Mouse (Mus musculus) MEL (cell line): ENCODE results near the gene Nfia. TPM values are rescaled to one million over a fixed set of nuclear protein-coding genes. Genes with fewer than 3 reads are reported as not detected.
A peak's percentile ranks its signal among the peaks of the same experiment; 100 is the strongest.

ENCODE experiments used
- DNase-seq: peaks from one replicate; pipeline ENCODE4 v3.0.0; 2011; ENCODE audit warnings: low read depth, low spot score
- H3K27ac ChIP-seq: 2 replicates; pipeline ENCODE4 v1.5.1; 2012; ENCODE audit warnings: low read depth, mild to moderate bottlenecking, control low read depth, low read length, moderate library complexity; ENCODE audit not compliant: control insufficient read depth
- H3K27me3 ChIP-seq, 2 experiments: fragments of 150-350 bp in 1 of 2; sonication (generic) in 1 of 2; 2 replicates each; pipeline ENCODE4 v1.6.1; 2012; ENCODE audit warnings: low read length in 2 of 2, mild to moderate bottlenecking in 2 of 2, improper control_type of control experiment in 1 of 2, moderate library complexity in 1 of 2; ENCODE audit not compliant: insufficient read depth in 2 of 2, control insufficient read depth in 1 of 2
- H3K36me3 ChIP-seq, 2 experiments: 2 replicates each; pipeline ENCODE4 v1.6.1; 2012 to 2014; ENCODE audit warnings: low read length in 2 of 2, improper control_type of control experiment in 1 of 2, inconsistent platforms in 1 of 2, mild to moderate bottlenecking in 1 of 2; ENCODE audit not compliant: insufficient read depth in 2 of 2, control insufficient read depth in 1 of 2
- H3K4me1 ChIP-seq, 2 experiments: fragments of 150-350 bp in 1 of 2; sonication (generic) in 1 of 2; 2 replicates each; pipeline ENCODE4 v1.6.1; 2012; ENCODE audit warnings: low read length in 2 of 2, improper control_type of control experiment in 1 of 2, mild to moderate bottlenecking in 1 of 2; ENCODE audit not compliant: insufficient read depth in 2 of 2, control insufficient read depth in 1 of 2
- H3K4me3 ChIP-seq, 2 experiments: fragments of 150-350 bp in 1 of 2; sonication (generic) in 1 of 2; 2 replicates each; pipeline ENCODE4 v1.5.1; 2012; ENCODE audit warnings: low read depth in 2 of 2, low read length in 2 of 2, mild to moderate bottlenecking in 2 of 2, moderate library complexity in 2 of 2, control low read depth in 1 of 2, improper control_type of control experiment in 1 of 2; ENCODE audit not compliant: control insufficient read depth in 1 of 2, insufficient read depth in 1 of 2
- H3K79me2 ChIP-seq: 2 replicates; pipeline ENCODE4 v1.6.1; 2012; ENCODE audit warnings: mild to moderate bottlenecking, low read length, moderate library complexity; ENCODE audit not compliant: control insufficient read depth, poor library complexity, insufficient read depth
- H3K9ac ChIP-seq: 2 replicates; pipeline ENCODE4 v1.6.1; 2012; ENCODE audit warnings: low read depth, mild to moderate bottlenecking, control low read depth, low read length, moderate library complexity; ENCODE audit not compliant: control insufficient read depth, poor library complexity, severe bottlenecking
- H3K9me3 ChIP-seq: fragments of 150-350 bp; sonication (generic); replicated peaks from 2 replicates; pipeline ENCODE4 v1.6.1; 2012; ENCODE audit warnings: mild to moderate bottlenecking, low read length, improper control_type of control experiment, moderate library complexity; ENCODE audit not compliant: insufficient read depth
- BHLHE40 ChIP-seq: IDR thresholded peaks from 2 replicates; pipeline ENCODE4 v1.6.1; 2012; ENCODE audit warnings: low read depth, mild to moderate bottlenecking, inconsistent platforms, low read length, improper control_type of control experiment, borderline replicate concordance
- E2F4 ChIP-seq: IDR thresholded peaks from 2 replicates; pipeline ENCODE4 v1.6.1; 2011; ENCODE audit warnings: low read depth, low read length, improper control_type of control experiment, borderline replicate concordance
- ELF1 ChIP-seq: IDR thresholded peaks from 2 replicates; pipeline ENCODE4 v1.6.1; 2014; ENCODE audit warnings: low read depth, mild to moderate bottlenecking, inconsistent platforms, low read length, improper control_type of control experiment, moderate library complexity
- EP300 ChIP-seq, 2 experiments: IDR thresholded peaks; 2 replicates each; pipeline ENCODE4 v1.6.1; 2011; ENCODE audit warnings: improper control_type of control experiment in 2 of 2, low read length in 2 of 2, low read depth in 1 of 2, mild to moderate bottlenecking in 1 of 2
- GABPA ChIP-seq: IDR thresholded peaks from 2 replicates; pipeline ENCODE4 v1.6.1; 2012; ENCODE audit warnings: low read depth, mild to moderate bottlenecking, inconsistent platforms, low read length, improper control_type of control experiment, moderate library complexity
- GATA1 ChIP-seq: IDR thresholded peaks from 2 replicates; pipeline ENCODE4 v1.6.1; 2011; ENCODE audit warnings: low read depth, low read length, improper control_type of control experiment
- HCFC1 ChIP-seq: IDR thresholded peaks from 2 replicates; pipeline ENCODE4 v1.6.1; 2012; ENCODE audit warnings: low read depth, mild to moderate bottlenecking, inconsistent platforms, low read length, improper control_type of control experiment, moderate library complexity
- MAX ChIP-seq: IDR thresholded peaks from 2 replicates; pipeline ENCODE4 v1.6.1; 2011; ENCODE audit warnings: low read length, improper control_type of control experiment
- MYB ChIP-seq: IDR thresholded peaks from 2 replicates; pipeline ENCODE4 v1.6.1; 2011; ENCODE audit warnings: mild to moderate bottlenecking, low read depth, low read length, improper control_type of control experiment
- MYC ChIP-seq: IDR thresholded peaks from 2 replicates; pipeline ENCODE4 v1.6.1; 2011; ENCODE audit warnings: low read depth, mild to moderate bottlenecking, low read length, improper control_type of control experiment, moderate library complexity
- NELFE ChIP-seq: IDR thresholded peaks from 2 replicates; pipeline ENCODE4 v1.6.1; 2011; ENCODE audit warnings: low read depth, low read length, improper control_type of control experiment
- POLR2A ChIP-seq, 2 experiments: IDR thresholded peaks; 2 replicates each; pipeline ENCODE4 v1.6.1; 2011 to 2012; ENCODE audit warnings: low read length in 2 of 2, mild to moderate bottlenecking in 2 of 2, control low read depth in 1 of 2, improper control_type of control experiment in 1 of 2, low read depth in 1 of 2, moderate library complexity in 1 of 2; ENCODE audit not compliant: control insufficient read depth in 1 of 2, insufficient read depth in 1 of 2, poor library complexity in 1 of 2
- TBP ChIP-seq: IDR thresholded peaks from 2 replicates; pipeline ENCODE4 v1.8.0; 2011; ENCODE audit warnings: low read depth, low read length, improper control_type of control experiment
- TCF12 ChIP-seq: IDR thresholded peaks from 2 replicates; pipeline ENCODE4 v1.6.1; 2014; ENCODE audit warnings: low read depth, mild to moderate bottlenecking, inconsistent platforms, low read length, improper control_type of control experiment, moderate library complexity
- USF1 ChIP-seq: IDR thresholded peaks from 2 replicates; pipeline ENCODE4 v1.6.1; 2014; ENCODE audit warnings: low read depth, mild to moderate bottlenecking, inconsistent platforms, low read length, improper control_type of control experiment, moderate library complexity
- USF2 ChIP-seq, 2 experiments: IDR thresholded peaks; 2 replicates each; pipeline ENCODE4 v1.6.1; 2011 to 2012; ENCODE audit warnings: improper control_type of control experiment in 2 of 2, low read length in 2 of 2, borderline replicate concordance in 1 of 2, inconsistent platforms in 1 of 2, low read depth in 1 of 2, mild to moderate bottlenecking in 1 of 2; ENCODE audit not compliant: insufficient read depth in 1 of 2
- ZKSCAN1 ChIP-seq: IDR thresholded peaks from 2 replicates; pipeline ENCODE4 v1.6.1; 2012; ENCODE audit warnings: low read depth, mild to moderate bottlenecking, inconsistent platforms, low read length, improper control_type of control experiment, moderate library complexity
- polyA plus RNA-seq, 2 experiments: library from polyadenylated mRNA; stranded (reverse) in 1 of 2; unstranded in 1 of 2; fragments of >175 nt in 1 of 2; fragments of >200 nt in 1 of 2; gene quantifications; 2 replicates each; pipeline versions ENCODE4 v1.2.1 to v1.2.4; 2012; ENCODE audit warnings: low replicate concordance in 2 of 2, low read depth in 1 of 2; ENCODE audit not compliant: insufficient read length in 2 of 2, insufficient read depth in 1 of 2, missing spikeins in 1 of 2
- total RNA-seq: library from RNA; depleted of rRNA; stranded (reverse); fragments of 300-350 nt; gene quantifications from 2 replicates; pipeline ENCODE4 v1.2.3, GENCODE M21; 2012

The Nfia gene
- total and polyA plus RNA-seq, 3 experiments, result 10.2 to 20.5 (median 13.4) TPM

- no peak for DNase-seq
- peaks cover 67% of the 10 kb centered on the region for H3K79me2 ChIP-seq
- peaks cover 19 to 31% of the 10 kb centered on the region in 2 experiments for H3K4me1 ChIP-seq
- H3K27ac ChIP-seq, result no peak overlapping the region
- H3K9ac ChIP-seq, result no peak overlapping the region
- H3K9me3 ChIP-seq, result no peaks in the 10 kb centered on the region
- H3K4me3 ChIP-seq, result no peak overlapping the region
- H3K36me3 ChIP-seq, result peaks cover 28 to 62% of the 10 kb centered on the region in 2 experiments
- no peak for TF ChIP-seq MYC
- no peak for TF ChIP-seq GATA1
- TF ChIP-seq USF1, result 0 out of 2 replicates have a peak, but pooled peaks have one; percentile 19
- H3K27me3 ChIP-seq, result no peaks in the 10 kb centered on the region
These were observed 51.0 kb downstream of the Nfia start for GRCm38 (mm10) chr4:97823512-97823911.

- Histone ChIP-seq H3K27me3 (no peaks in the 10 kb centered on the region), H3K36me3 (peaks cover 21 to 62% of the 10 kb centered on the region in 2 experiments), H3K4me3 (no peak overlapping the region), H3K79me2 (peaks cover 63% of the 10 kb centered on the region), H3K4me1 (peaks cover 19 to 30% of the 10 kb centered on the region in 2 experiments), H3K9ac (no peak overlapping the region), H3K9me3 (no peaks in the 10 kb centered on the region)
- DNase-seq, result no peak
- no peak for TF ChIP-seq HCFC1
- no peak for TF ChIP-seq BHLHE40
- TF ChIP-seq, all 39 proteins: peak for 0
- H3K27ac ChIP-seq, result no peak overlapping the region
These were observed 51.9 kb downstream of the Nfia start for GRCm38 (mm10) chr4:97824451-97824850.

DNA sequence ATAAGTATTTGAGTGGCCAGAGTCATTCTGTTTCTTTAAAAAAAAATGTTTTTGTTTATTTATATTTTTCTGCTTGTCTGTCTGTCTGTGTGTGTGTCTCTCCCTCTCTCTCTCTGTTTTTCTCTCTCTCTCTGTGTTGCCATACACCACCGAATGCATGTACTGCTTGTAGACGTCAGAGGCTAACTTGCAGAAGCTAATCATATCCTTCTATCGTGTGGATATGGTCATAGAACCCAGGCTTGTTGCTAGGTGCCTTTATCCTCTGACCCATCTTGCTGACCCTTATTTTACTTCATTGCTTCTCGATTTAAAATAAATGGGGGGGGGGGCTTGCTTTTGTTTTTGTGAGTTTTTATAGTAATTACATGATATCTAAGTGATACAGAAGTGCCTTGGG, 52.9 kb downstream of the Nfia start:
- Histone ChIP-seq H3K27ac (no peak overlapping the region), H3K36me3 (peaks cover 20 to 62% of the 10 kb centered on the region in 2 experiments), H3K27me3 (no peaks in the 10 kb centered on the region), H3K79me2 (peaks cover 63% of the 10 kb centered on the region), H3K9me3 (no peaks in the 10 kb centered on the region), H3K9ac (no peak overlapping the region), H3K4me3 (no peak overlapping the region), H3K4me1 (peaks cover 24 to 32% of the 10 kb centered on the region in 2 experiments)
- TF ChIP-seq MYB, result no peak
- no peak for TF ChIP-seq MYC
- no peak for TF ChIP-seq USF2 (IDR thresholded peaks at IDR 0.05; ENCODE audit: borderline replicate concordance in 1 of 2, insufficient read depth in 1 of 2, low read depth in 1 of 2, low read length in 2 of 2)
- no peak for TF ChIP-seq NELFE
- TF ChIP-seq MAX, result no peak
- no peak for TF ChIP-seq HCFC1
- TF ChIP-seq EP300 (IDR thresholded peaks at IDR 0.05; ENCODE audit: low read depth in 1 of 2, low read length in 2 of 2), result no peak
- no peak for TF ChIP-seq TBP
- no peak for TF ChIP-seq E2F4
- TF ChIP-seq GABPA, result no peak
- TF ChIP-seq TCF12, result no peak
- no peak for TF ChIP-seq ZKSCAN1
- TF ChIP-seq POLR2A (IDR thresholded peaks at IDR 0.05; ENCODE audit: control insufficient read depth in 1 of 2, insufficient read depth in 1 of 2, low read depth in 1 of 2, low read length in 2 of 2, poor library complexity in 1 of 2), result no peak
- TF ChIP-seq ELF1, result no peak
- no peak for DNase-seq
